Mouse (Mus musculus): ENCODE measurements at regions not wholly inside any gene's neighbourhood (a gene's known extent, or its start where the extent isn't known, plus 50 kb on each side); places are given as distances from the start of the nearest gene placed in this dataset.

- TF ChIP-seq TAL1 (IDR thresholded peaks at IDR 0.05; ENCODE audit: low read length) (no peak), GATA1 (IDR thresholded peaks at IDR 0.05; ENCODE audit: low read length) (no peak)
These were observed 128.4 kb upstream of the Sdk2 start for GRCm38 (mm10) chr11:114195291-114195690.
